Mouse (Mus musculus) embryonic facial prominence, embryonic 10.5 days (tissue): Measurements from ENCODE around the gene Ppm1h. TPM values are rescaled to one million over a fixed set of nuclear protein-coding genes. Genes with fewer than 3 reads are reported as not detected.

ENCODE experiments used
- DNase-seq: peaks from one replicate; pipeline ENCODE4 v3.0.0-alpha.2; 2017; ENCODE audit warnings: low spot score
- H3K27ac ChIP-seq: fragments of 300-500 bp; sonication (generic); replicated peaks from 2 replicates; pipeline ENCODE4 v1.5.1; 2016; ENCODE audit warnings: mild to moderate bottlenecking
- H3K27me3 ChIP-seq: fragments of 300-500 bp; sonication (generic); replicated peaks from 2 replicates; pipeline ENCODE4 v1.6.1; 2016; ENCODE audit warnings: low read depth, mild to moderate bottlenecking; ENCODE audit not compliant: poor library complexity, severe bottlenecking
- H3K36me3 ChIP-seq: fragments of 300-500 bp; sonication (generic); replicated peaks from 2 replicates; pipeline ENCODE4 v1.6.1; 2016; ENCODE audit warnings: mild to moderate bottlenecking, moderate library complexity
- H3K4me1 ChIP-seq: fragments of 300-500 bp; sonication (generic); 2 replicates; pipeline ENCODE4 v1.6.1; 2016
- H3K4me3 ChIP-seq: fragments of 300-500 bp; sonication (generic); 2 replicates; pipeline ENCODE4 v1.5.1; 2016; ENCODE audit warnings: mild to moderate bottlenecking, moderate library complexity
- H3K9me3 ChIP-seq: fragments of 300-500 bp; sonication (generic); 2 replicates; pipeline ENCODE4 v1.6.1; 2016; ENCODE audit warnings: mild to moderate bottlenecking
- WGBS: fragments of 180-500 bp; shearing (Covaris S2); methylation state at CpG from one replicate; pipeline ENCODE4 v1.1.7; 2016; 5-methylcytosine and 5-hydroxymethylcytosine counted together
- polyA plus RNA-seq: library from polyadenylated mRNA; unstranded; fragments of >200 nt; fragmentation: Nextera tagmentation; extraction: Ambion mirVana; gene quantifications from 2 replicates; pipeline ENCODE4 v1.2.1, GENCODE M21; 2016

Ppm1h gene
- polyA plus RNA-seq: 3.4 and 3.9 TPM in 2 replicates

DNA sequence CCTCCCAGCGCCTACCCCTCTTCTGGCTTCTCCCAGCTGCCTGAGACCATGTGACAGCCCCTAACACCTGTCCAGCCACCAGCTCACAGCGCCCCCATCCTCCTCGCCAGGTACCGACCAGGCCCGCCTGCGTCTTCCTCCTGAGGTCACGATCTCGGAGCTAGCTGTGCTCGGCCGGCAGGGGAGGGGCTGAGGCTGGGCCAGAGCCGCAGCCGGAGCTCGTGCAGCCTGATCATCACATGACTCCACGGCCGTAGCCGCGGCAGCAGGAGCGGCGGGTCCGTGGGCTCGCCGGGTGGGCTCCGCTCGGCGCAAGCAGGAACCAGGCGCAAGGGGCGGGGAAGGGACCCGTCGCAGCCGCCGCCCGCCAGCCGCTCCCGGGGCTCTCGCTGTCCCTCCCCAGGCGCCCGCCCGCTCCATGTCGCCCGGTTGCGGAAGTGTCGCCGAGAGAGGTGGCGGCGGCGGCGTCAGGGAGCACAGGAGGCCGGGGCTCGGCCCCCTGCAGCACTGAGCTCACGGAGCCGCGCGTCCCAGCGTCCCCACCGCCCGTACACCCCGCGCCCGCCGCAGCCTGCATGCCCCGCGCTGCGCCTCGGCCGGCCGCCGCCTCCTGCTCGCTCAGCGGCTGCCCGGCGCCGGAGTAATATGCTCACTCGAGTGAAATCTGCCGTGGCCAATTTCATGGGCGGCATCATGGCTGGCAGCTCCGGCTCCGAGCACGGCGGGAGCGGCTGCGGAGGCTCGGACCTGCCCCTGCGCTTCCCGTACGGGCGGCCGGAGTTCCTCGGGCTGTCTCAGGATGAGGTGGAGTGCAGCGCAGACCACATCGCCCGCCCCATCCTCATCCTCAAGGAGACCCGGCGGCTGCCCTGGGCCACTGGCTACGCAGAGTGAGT is at the start of gene Ppm1h:
Gene Ppm1h, plus strand, starts transcription at position 222 of the 896 bp plus-strand sequence.
- peaks cover 46% of the 10 kb centered on the region for H3K27me3 ChIP-seq
- peak within 1 kb of the TSS; percentile 75 for H3K27ac ChIP-seq
- under 1% methylated on average over 93 of the region's 94 CpGs for WGBS
- no peaks in the 10 kb centered on the region for H3K36me3 ChIP-seq
- DNase-seq: peak; percentile 85
- H3K4me3 ChIP-seq: peak within 1 kb of the TSS; percentile 75
- peaks cover 29% of the 10 kb centered on the region for H3K4me1 ChIP-seq
- no peaks in the 10 kb centered on the region for H3K9me3 ChIP-seq

DNA sequence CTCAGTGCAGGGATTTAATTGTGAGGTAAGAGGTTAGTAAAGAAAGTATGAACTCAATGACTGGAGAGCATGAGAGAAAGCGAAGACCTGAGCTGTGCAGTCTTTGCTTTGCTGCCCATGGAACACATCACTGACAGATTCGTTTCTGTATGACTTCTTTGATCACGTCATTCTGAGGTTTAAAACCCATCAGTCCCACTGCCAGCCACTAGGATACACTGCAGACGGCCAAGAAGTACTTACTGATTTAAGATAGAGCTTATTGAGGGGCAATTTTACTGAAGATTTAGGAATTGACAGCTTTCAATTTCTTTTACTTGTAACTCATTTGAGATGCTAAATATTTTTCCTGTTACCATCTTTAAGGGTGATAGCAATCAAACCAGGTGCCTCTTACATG is 49.6 kb upstream of the Ppm1h start:
- no peak for DNase-seq
- Histone ChIP-seq H3K4me1 (no peaks in the 10 kb centered on the region), H3K27me3 (no peaks in the 10 kb centered on the region), H3K27ac (no peak overlapping the region), H3K9me3 (no peaks in the 10 kb centered on the region), H3K36me3 (no peaks in the 10 kb centered on the region), H3K4me3 (no peak overlapping the region)
- 74% methylated on average over 4 of the region's 4 CpGs for WGBS

DNA sequence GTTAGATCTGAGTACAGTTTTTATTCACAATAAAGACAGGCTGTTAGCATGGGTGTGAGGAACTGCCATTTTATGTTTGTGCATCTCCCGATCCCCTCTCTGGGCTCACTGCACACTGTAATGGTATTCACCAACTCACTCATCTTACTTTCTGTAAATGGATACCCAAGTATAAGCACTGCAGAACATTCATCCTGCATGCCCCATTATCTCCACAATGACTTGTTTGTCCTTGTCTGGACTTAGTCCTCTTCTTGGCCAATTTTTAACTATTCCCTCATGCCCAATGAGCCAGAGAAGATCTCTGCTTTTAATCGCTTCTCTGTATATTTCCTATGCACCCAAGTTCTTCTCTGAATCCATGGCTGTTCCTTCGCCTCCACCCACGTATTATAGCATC is 38.7 kb upstream of the Ppm1h start:
- Histone ChIP-seq H3K4me3 (no peak overlapping the region), H3K9me3 (no peaks in the 10 kb centered on the region), H3K27me3 (no peaks in the 10 kb centered on the region), H3K27ac (no peak overlapping the region), H3K4me1 (no peaks in the 10 kb centered on the region), H3K36me3 (no peaks in the 10 kb centered on the region)
- DNase-seq: no peak
- 88% methylated on average over 4 of the region's 4 CpGs for WGBS

DNA sequence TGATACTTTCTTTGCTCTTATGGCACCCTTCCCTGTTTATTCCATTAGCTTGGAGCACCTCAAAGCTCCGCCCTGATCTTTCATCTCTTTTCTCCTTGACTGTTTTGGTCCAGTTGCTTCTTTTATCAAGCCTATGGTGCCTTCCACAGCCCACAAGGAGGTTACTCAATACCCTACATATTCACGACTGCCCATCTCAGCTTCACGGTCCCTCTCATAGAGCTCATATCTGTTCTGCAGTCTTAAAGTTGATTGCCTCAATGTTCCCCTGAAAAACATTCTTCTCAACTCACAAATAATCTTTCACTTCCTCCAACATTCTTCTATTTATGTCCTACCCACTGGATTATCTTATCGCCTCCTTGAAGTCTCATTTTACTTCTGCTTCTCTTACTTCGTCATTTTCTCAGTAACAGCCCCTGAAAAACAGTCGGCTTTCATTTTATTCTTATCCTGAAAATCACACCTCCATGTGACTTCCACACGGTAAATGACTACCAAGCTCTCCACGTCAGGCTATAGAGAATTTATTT is 37.2 kb upstream of the Ppm1h start:
- H3K9me3 ChIP-seq: no peaks in the 10 kb centered on the region
- DNase-seq: no peak
- no peak overlapping the region for H3K4me3 ChIP-seq
- no peaks in the 10 kb centered on the region for H3K36me3 ChIP-seq
- no peak overlapping the region for H3K27ac ChIP-seq
- WGBS: 91% methylated on average over 8 of the region's 8 CpGs
- no peaks in the 10 kb centered on the region for H3K27me3 ChIP-seq
- H3K4me1 ChIP-seq: no peaks in the 10 kb centered on the region

DNA sequence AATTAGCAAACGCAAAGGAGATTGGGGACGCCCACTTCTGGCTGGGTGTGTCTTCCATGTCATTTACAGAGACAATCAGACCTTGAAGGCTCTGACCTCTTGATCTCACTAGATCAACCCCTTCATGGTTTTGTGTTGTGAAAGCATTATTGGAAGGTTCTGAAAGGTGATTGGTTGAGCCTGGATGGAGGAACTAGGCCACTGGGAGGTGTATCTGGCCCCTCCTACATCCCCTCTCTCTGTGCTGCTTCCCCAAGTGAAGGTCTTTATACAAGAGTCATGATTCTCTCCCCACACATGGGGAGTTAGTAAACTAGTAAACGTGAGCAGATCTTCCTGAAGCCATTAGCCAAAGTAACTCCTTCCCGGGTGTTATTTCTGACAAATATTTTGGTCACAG is 36.4 kb upstream of the Ppm1h start:
- Histone ChIP-seq H3K36me3 (no peaks in the 10 kb centered on the region), H3K27ac (no peak overlapping the region), H3K4me1 (no peaks in the 10 kb centered on the region), H3K9me3 (no peaks in the 10 kb centered on the region), H3K4me3 (no peak overlapping the region), H3K27me3 (no peaks in the 10 kb centered on the region)
- WGBS: 91% methylated on average over 4 of the region's 4 CpGs
- DNase-seq: no peak

DNA sequence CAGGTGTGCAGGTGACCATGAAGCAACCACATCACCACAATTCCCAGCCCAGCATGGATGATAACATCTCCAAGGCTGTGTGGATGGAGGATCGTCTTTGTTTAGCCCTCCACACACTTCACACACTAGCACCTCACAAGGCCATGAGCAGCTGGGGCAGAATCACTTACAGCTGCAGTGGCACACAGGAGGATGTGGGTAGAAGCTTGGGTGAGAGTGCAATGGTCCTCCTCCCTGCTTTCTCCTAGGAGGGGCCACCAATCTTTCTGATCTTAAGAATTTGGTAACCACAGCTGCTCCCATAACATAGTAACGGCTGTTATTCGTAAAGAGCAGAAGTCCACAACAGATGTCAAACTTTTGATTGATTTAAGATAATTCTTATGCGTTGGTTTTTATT is 26.6 kb upstream of the Ppm1h start:
- no peak overlapping the region for H3K4me3 ChIP-seq
- DNase-seq: no peak
- WGBS: 91% methylated on average over 4 of the region's 4 CpGs

DNA sequence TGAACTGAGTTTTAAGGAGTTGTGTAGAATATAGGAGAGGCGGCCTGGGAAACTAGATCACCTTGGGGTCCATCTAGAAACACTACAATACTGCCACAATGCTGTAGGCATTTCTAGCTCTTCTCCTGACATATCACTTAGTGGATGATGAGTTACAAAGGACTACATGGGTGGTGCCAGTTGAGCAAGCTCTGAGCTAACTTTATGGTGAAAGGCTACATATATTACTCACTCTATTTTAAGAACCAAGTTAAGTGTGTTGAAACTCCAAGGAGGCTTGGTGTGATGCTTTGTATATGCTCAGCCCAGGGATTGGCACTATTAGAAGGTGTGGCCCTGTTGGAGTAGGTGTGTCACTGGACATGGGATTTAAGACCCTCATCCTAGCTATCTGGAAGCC is 26.0 kb upstream of the Ppm1h start:
- Histone ChIP-seq H3K36me3 (no peaks in the 10 kb centered on the region), H3K27me3 (no peaks in the 10 kb centered on the region), H3K4me1 (no peaks in the 10 kb centered on the region), H3K4me3 (no peak overlapping the region), H3K9me3 (no peaks in the 10 kb centered on the region), H3K27ac (no peak overlapping the region)
- DNase-seq: no peak
- 97% methylated on average over 1 of the region's 1 CpGs for WGBS

More for the DNA sequence above, 26.6 kb upstream of the Ppm1h start:
- no peaks in the 10 kb centered on the region for H3K27me3 ChIP-seq
- H3K9me3 ChIP-seq: no peaks in the 10 kb centered on the region
- no peak overlapping the region for H3K27ac ChIP-seq
- no peaks in the 10 kb centered on the region for H3K36me3 ChIP-seq
- no peaks in the 10 kb centered on the region for H3K4me1 ChIP-seq

DNA sequence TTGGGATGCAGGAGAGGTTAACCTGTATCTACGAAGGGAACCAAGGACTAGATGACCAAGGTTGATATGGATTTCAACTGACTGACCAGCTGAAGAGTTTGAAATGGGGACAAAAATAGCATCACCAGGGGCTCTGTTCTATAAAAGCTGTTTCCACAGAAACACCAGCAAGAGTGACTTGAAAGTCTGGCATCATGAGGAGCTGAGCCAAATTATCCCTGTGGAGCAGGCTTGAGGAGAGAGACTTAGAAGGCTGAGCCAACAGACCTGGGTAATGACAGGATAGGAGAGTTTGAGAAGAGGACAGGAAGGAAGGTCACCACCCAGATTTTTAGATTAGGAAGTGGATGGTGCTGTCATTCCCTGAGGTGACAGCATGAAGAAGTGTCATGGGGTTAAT is 12.9 kb upstream of the Ppm1h start:
- WGBS: 89% methylated on average over 1 of the region's 1 CpGs
- Histone ChIP-seq H3K27me3 (no peaks in the 10 kb centered on the region), H3K4me1 (peaks cover under 1% of the 10 kb centered on the region)

DNA sequence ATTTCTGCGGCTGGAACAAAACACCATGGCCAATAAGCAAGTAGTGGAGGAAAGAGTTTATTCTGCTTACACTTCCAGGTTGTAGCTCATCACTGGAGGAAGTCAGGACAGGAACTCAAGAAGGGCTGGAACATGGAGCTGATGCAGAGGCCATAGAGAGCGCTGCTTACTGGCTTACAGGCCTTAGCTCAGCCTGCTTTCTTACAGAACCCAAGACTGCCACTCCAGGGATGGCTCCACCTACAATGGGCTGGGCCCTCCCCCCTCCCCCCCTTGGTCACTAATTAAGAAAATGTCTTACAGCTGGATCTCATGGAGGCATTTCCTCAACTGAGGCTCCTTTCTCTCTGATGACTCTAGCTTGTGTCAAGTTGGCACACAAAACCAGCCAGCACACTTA is 7.3 kb upstream of the Ppm1h start:
- DNase-seq: peak; percentile 79
- no peaks in the 10 kb centered on the region for H3K36me3 ChIP-seq
- peaks cover 13% of the 10 kb centered on the region for H3K4me1 ChIP-seq
- WGBS: 59% methylated on average over 2 of the region's 2 CpGs
- H3K27me3 ChIP-seq: no peaks in the 10 kb centered on the region
- peak overlapping the region; percentile 57 for H3K27ac ChIP-seq
- no peak overlapping the region for H3K4me3 ChIP-seq
- H3K9me3 ChIP-seq: no peaks in the 10 kb centered on the region

More for the DNA sequence above, 12.9 kb upstream of the Ppm1h start:
- DNase-seq: no peak
- H3K36me3 ChIP-seq: no peaks in the 10 kb centered on the region
- H3K27ac ChIP-seq: no peak overlapping the region
- no peaks in the 10 kb centered on the region for H3K9me3 ChIP-seq
- H3K4me3 ChIP-seq: no peak overlapping the region

DNA sequence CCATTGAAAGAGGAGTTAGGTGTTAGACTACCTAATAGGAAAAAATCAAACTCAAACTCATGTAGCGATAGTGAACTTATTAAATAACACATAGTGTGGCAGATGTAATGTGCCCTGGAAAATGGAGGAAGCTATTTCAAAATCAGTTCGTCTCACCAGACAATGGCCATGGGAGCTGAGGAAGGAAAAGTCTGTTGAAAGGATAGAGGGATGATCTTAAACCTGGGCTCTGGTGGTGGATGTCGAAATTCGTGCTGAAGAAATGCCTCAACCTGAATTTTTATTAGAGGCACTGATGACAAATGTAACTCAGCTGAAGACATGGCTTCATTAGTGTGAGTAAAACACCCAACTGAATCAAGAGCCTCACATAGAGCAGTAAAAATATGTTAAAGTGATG is 6.5 kb upstream of the Ppm1h start:
- WGBS: 81% methylated on average over 4 of the region's 4 CpGs
- peaks cover 13% of the 10 kb centered on the region for H3K4me1 ChIP-seq
- no peak for DNase-seq
- H3K36me3 ChIP-seq: no peaks in the 10 kb centered on the region
- H3K27me3 ChIP-seq: peaks cover 5% of the 10 kb centered on the region
- H3K9me3 ChIP-seq: no peaks in the 10 kb centered on the region
- H3K27ac ChIP-seq: no peak overlapping the region
- H3K4me3 ChIP-seq: no peak overlapping the region

DNA sequence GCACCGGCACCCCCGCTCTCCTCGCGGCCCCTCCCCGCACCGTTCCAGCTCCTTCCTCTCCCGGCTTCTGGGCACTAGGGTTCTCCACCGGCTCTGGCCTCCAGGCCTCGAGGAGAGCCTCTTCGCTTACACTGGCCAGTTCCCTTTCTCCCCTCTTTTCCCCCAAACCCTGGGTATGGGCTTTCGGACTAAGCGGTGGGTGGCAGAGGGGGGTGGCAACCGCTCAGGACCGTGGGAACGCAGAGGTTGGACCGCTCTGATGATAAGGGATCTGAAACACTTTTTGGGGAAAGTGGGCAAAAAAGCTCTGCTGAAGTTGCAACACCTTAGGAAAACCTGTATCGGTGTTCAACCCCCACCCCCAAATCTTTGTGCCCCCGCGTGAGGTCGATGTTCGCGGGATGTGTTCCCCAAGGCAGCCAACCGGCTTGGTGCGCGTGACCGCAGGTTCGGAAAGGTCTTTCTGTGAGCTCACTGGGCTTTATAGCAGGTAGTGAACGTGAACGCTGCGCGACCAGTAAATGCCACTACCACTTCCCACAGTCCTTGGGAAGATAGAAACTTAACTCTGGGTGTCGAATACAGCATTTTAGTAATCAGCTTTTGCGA is 979 bp downstream of the Ppm1h start:
- Histone ChIP-seq H3K4me3 (peak overlapping the region; percentile 75), H3K4me1 (peaks cover 29% of the 10 kb centered on the region), H3K27ac (peak overlapping the region; percentile 75), H3K36me3 (no peaks in the 10 kb centered on the region), H3K27me3 (peaks cover 46% of the 10 kb centered on the region), H3K9me3 (no peaks in the 10 kb centered on the region)
- under 1% methylated on average over 33 of the region's 33 CpGs for WGBS
- peak; percentile 46 for DNase-seq

DNA sequence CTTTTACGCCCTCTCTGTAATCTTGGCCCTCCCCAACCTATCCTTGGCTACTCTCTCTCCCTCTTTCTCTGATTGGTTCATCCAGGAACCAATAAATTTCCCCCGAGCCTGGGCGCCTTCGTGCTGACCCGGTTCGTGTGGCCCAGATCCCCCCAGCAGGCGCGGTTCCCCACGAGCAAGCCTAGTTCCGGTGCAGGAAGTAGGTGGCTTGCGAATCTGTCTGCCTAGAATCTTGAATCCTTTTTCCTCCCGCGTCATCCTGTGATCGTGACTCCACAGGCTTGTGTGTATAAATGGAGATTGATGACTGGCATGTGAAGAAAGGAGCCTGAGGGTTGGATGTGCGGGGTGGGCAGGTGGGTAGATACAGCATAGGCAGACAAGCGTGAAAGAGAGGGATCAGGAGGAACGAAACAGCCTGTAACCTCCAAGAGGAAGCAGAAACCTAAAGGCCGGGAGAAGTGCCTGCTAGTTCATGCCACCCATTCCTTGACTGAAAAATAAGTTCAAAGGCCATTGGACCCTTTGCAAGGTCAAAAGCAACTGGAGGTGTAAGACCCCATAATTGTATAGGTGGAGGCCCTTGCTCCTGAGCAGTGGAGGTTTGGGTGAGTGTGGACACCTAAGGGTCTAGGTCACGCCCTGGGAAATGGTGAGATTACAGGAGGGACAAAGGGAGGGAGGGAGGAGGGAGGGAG is 2.0 kb downstream of the Ppm1h start:
- Histone ChIP-seq H3K36me3 (no peaks in the 10 kb centered on the region), H3K4me3 (peak overlapping the region; percentile 75), H3K4me1 (peaks cover 24% of the 10 kb centered on the region), H3K9me3 (no peaks in the 10 kb centered on the region), H3K27me3 (peaks cover 46% of the 10 kb centered on the region), H3K27ac (no peak overlapping the region)
- DNase-seq: peak; percentile 38
- 3% methylated on average over 19 of the region's 19 CpGs for WGBS
